Mouse (Mus musculus) cerebellum, postnatal 36 days (tissue): ENCODE results near the gene Bsg.
A peak's percentile ranks its signal among the peaks of the same experiment; 100 is the strongest.

ENCODE experiments used
- DNase-seq, 2 experiments: peaks; one replicate each; pipeline ENCODE4 v3.0.0; 2021 to 2022; ENCODE audit warnings: mixed read lengths in 2 of 2

Gene Bsg

DNA sequence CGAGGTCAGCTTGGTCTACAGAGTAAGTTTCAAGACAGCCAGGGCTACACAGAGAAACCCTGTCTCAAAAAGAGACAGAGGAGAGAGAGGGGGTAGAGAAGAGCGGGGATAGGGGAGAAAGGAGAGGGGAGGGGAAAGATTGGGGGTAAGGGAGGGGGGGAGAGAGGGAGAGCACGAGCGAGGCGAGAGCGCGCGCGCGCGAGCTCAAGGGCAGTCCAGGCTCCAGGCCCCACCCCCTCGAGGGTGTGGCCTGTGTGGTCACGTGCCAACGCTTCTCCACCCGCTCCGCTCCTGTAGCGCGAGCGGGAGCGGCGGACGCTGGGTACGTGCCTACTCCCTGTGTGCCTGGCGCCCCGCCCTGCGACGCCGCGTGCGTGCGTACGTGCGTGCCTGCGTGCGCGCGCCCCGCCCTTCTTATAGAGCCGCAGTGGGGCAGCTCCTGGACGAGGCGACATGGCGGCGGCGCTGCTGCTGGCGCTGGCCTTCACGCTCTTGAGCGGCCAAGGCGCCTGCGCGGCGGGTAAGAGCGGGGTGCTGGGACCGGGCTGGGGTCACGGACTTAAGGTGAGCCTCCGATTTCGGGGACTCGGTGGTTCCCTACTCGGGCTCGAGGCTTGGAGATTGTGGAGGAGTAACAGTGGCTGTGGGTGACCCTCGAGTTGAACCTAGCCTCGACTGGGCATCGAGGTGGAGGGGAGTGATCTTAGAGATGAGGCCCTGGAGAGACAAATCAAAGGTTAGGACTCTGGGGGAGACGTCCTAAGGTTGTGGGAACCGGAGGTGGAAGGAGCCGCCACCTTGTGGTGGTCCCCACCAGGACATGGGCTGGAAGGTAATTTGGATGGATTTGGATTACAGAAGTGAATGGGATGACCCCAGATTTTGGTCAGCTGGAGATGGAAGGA, at the start of gene Bsg:
Bsg (plus strand) TSS at position 427 of the 905 bp plus-strand sequence.
- DNase-seq: peak; percentile 98 to 100

DNA sequence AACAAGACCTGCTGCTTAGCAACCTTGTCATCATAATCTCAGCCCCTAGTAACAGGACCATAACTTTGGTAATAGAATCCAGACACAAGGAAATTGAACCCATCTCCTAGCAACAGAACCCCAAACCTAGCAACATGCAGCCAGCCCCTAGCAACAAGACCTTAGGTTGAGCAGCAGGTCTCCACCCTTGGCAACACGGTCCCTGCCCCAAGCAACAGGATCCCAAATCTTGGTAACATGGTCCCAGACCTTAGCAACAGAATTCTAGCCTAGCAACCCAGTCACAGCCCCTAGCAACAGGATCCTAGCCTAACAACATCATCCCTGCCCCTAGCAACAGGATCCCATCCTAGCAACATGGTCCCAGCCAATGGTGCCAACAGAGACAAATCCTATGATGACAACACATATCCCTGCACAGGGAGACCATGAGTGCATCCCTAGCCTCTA, 49.3 kb upstream of the Bsg start:
- no peak for DNase-seq

- no peak for DNase-seq
Observed at GRCm38 (mm10) chr10:79658829-79659228, 45.5 kb upstream of the Bsg start.

DNA sequence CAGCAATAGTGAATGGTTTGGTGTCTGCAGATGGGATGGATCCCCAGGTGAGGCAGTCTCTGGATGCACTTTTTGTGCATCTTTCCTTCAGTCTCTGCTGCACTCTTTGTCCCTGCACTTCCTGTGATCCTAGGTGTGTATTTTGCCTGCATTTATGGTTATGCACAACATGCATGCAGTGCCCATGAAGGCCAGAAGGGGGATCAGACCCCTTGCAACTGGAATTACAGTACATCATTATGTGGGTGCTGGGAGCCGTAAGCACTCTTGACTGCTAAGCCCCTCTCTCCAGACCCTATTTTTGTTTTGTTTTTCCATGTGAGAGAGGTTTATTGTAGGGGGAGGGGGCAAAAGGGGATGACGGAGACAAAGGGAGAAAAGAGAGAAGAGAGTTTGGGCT, 44.0 kb upstream of the Bsg start:
- no peak for DNase-seq

GRCm38 (mm10) chr10:79661861-79662260, 42.4 kb upstream of the Bsg start:
- DNase-seq: no peak

GRCm38 (mm10) chr10:79664131-79664665, 40.1 kb upstream of the Bsg start, which contains the start of gene Madcam1:
Gene Madcam1, plus strand, starts transcription at chr10:79664559.
- DNase-seq: peak; percentile 72 to 77

GRCm38 (mm10) chr10:79665051-79665450, 39.2 kb upstream of the Bsg start:
- DNase-seq: no peak

DNA sequence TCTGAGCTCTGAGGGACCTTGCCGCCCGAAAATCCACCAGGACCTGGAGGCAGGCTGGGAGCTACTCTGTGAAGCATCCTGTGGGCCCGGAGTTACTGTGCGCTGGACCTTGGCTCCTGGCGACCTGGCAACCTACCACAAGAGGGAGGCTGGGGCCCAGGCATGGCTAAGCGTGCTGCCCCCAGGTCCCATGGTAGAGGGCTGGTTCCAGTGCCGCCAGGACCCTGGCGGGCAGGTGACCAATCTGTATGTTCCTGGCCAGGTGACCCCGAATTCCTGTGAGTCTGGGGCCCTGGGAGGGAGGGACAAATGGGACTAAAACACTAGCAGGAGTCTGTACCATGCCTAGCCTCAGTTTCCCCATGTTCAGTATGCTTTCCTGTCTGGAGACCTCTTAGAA, 37.8 kb upstream of the Bsg start:
- DNase-seq: no peak

- DNase-seq: peak in 1 of 2 experiments; percentile 16
Observed at GRCm38 (mm10) chr10:79668076-79668475, 36.2 kb upstream of the Bsg start.

- DNase-seq: peak; percentile 85 to 97
Observed at GRCm38 (mm10) chr10:79668771-79669575, 35.3 kb upstream of the Bsg start, which contains the start of gene Tpgs1. Gene Tpgs1, plus strand, starts transcription at chr10:79669369.

- DNase-seq: peak; percentile 77 to 78
Observed at GRCm38 (mm10) chr10:79669576-79670057, 34.7 kb upstream of the Bsg start.

- DNase-seq: no peak
Observed at GRCm38 (mm10) chr10:79670071-79670888, 34.0 kb upstream of the Bsg start.

- DNase-seq: no peak
Observed at GRCm38 (mm10) chr10:79671396-79672087, 32.7 kb upstream of the Bsg start.

- DNase-seq: no peak
Observed at GRCm38 (mm10) chr10:79672088-79672455, 32.2 kb upstream of the Bsg start.

GRCm38 (mm10) chr10:79673054-79673453, 31.2 kb upstream of the Bsg start:
- DNase-seq: no peak

GRCm38 (mm10) chr10:79675346-79676035, 28.8 kb upstream of the Bsg start:
- DNase-seq: no peak

DNA sequence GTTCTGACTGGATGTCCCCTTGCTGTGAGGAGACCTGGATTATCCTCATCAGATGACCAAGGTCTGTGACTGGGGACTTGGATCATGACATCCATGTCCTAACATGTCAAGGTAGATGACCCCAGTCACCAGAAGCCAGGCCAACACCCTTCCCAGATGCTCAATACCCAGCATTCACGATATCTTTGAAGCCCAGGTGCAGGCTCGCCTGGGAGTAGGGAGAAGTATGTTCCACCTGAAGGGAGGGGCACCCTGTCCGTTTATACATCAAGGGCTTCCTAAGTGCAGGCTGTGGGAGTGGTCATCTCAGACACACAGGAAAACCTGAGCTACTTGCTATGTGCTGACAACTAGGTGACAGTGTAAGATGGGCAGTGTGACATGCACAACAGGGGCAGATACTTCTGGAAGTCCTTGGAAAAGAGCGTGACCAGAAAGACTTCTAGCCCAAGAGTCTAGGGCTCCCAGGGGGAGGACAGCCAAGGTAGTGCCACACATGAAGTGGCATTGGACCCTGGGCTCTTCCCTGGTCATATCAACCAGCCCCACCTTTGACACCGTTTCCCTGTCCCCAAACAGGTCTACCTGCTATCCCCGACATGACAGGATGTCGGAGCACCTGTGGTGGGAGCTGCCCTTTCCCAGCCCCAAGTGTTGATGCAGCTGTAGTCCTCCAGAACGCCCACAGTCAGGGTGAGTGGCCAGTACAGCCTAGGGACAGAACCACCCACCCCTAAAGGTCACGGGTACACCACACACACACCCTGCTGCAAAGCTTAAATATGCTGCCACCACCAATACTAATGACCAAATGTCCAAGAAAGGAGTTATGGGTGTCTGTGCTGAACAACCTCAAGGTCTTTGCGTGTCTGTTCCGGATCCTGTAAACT, 23.4 kb upstream of the Bsg start:
- DNase-seq: no peak

DNA sequence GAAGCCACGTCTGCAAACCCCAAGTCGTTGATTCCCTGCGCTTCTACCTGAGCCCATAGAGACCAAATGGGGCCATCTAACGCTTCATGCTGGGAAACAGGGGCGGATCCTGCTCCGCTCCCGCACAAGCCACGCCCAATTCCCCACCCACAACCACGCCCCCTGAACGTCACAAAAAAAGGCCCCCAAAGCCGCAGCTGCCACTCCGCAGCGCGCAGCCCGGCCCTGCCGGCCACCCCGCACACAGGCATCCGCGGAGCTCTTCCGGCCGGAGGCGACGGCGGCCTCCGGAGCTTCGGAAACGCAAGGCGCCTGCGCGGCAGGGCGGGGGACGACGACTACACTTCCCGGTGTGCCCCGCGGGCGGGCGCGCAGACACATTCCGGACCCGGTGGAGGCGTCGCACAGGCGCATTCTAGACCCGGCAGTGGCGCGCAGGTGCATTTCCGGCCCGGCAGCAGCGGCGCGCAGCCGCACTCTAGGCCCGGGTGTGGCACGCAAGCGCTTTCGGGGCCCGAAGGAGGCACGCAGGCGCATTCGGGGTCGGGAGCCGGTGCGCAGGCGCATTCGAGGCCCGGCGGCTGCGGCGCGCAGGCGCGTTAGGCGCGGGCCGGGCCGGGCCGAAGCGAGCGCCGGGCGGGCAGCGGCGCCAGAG, 22.6 kb upstream of the Bsg start, which contains the start of gene Cdc34:
Cdc34 (plus strand) TSS at position 605 of the 655 bp plus-strand sequence.
- DNase-seq: peak; percentile 99

GRCm38 (mm10) chr10:79682551-79682915, 21.8 kb upstream of the Bsg start:
- DNase-seq: peak in 1 of 2 experiments; percentile 25
